Mouse (Mus musculus): ENCODE measurements around the gene Rln1. TPM values are rescaled to one million over a fixed set of nuclear protein-coding genes. Genes with fewer than 3 reads are reported as not detected.

Gene Rln1
- polyA plus RNA-seq, 1 experiment from 2014 or later: 0.14 TPM

- no peak for ATAC-seq (ENCODE audit: insufficient number of reproducible peaks, low FRiP score, low TSS enrichment, low read depth)
- Histone ChIP-seq H3K9ac (no peak overlapping the region), H3K4me3 (no peak overlapping the region), H3K36me3 (peaks cover 7% of the 10 kb centered on the region; the same call in 1 of the 2 replicates), H3K27ac (no peak overlapping the region), H3K27me3 (no peaks in the 10 kb centered on the region), H3K4me1 (peaks cover 8% of the 10 kb centered on the region; the same call in 1 of the 2 replicates), H3K9me3 (no peaks in the 10 kb centered on the region), H3K4me2 (no peak overlapping the region)
- WGBS: 82% methylated on average over 11 of the region's 11 CpGs
Measured at GRCm38 (mm10) chr19:29356281-29356680, 21.8 kb upstream of the Rln1 start.

GRCm38 (mm10) chr19:29354895-29355877 is 20.7 kb upstream of the Rln1 start:
- H3K27ac ChIP-seq: no peak overlapping the region
- no peak for ATAC-seq (ENCODE audit: insufficient number of reproducible peaks, low FRiP score, low TSS enrichment, low read depth)
- H3K9me3 ChIP-seq: no peaks in the 10 kb centered on the region

GRCm38 (mm10) chr19:29350991-29351390 is 16.5 kb upstream of the Rln1 start:
- WGBS: 55% methylated on average over 5 of the region's 5 CpGs

More at GRCm38 (mm10) chr19:29354895-29355877, 20.7 kb upstream of the Rln1 start:
- no peaks in the 10 kb centered on the region for H3K4me1 ChIP-seq
- 4% methylated on average over 20 of the region's 20 CpGs for WGBS
- H3K36me3 ChIP-seq: peaks cover 7% of the 10 kb centered on the region; the same call in 1 of the 2 replicates
- H3K9ac ChIP-seq: no peak overlapping the region
- H3K4me2 ChIP-seq: peak overlapping the region; percentile 52
- H3K4me3 ChIP-seq: peak overlapping the region; percentile 33
- H3K27me3 ChIP-seq: no peaks in the 10 kb centered on the region

GRCm38 (mm10) chr19:29345636-29346035 is 11.2 kb upstream of the Rln1 start:
- WGBS: 77% methylated on average over 6 of the region's 6 CpGs
- Histone ChIP-seq H3K27ac (no peak overlapping the region), H3K4me3 (no peak overlapping the region), H3K9ac (no peak overlapping the region), H3K9me3 (no peaks in the 10 kb centered on the region), H3K27me3 (no peaks in the 10 kb centered on the region), H3K4me2 (no peak overlapping the region), H3K36me3 (no peaks in the 10 kb centered on the region; the same call in 1 of the 2 replicates), H3K4me1 (no peaks in the 10 kb centered on the region)
- no peak for ATAC-seq (ENCODE audit: insufficient number of reproducible peaks, low FRiP score, low TSS enrichment, low read depth)

More at GRCm38 (mm10) chr19:29350991-29351390, 16.5 kb upstream of the Rln1 start:
- Histone ChIP-seq H3K36me3 (no peaks in the 10 kb centered on the region; the same call in 1 of the 2 replicates), H3K9ac (no peak overlapping the region), H3K4me2 (no peak overlapping the region), H3K9me3 (no peaks in the 10 kb centered on the region), H3K27me3 (no peaks in the 10 kb centered on the region), H3K27ac (no peak overlapping the region), H3K4me1 (no peaks in the 10 kb centered on the region), H3K4me3 (no peak overlapping the region)
- ATAC-seq (ENCODE audit: insufficient number of reproducible peaks, low FRiP score, low TSS enrichment, low read depth): no peak

GRCm38 (mm10) chr19:29344868-29345267 is 10.4 kb upstream of the Rln1 start:
- H3K4me3 ChIP-seq: no peak overlapping the region
- H3K27me3 ChIP-seq: no peaks in the 10 kb centered on the region
- no peak overlapping the region for H3K9ac ChIP-seq
- no peaks in the 10 kb centered on the region for H3K4me1 ChIP-seq
- no peaks in the 10 kb centered on the region for H3K9me3 ChIP-seq
- H3K36me3 ChIP-seq: no peaks in the 10 kb centered on the region
- no peak for ATAC-seq (ENCODE audit: insufficient number of reproducible peaks, low FRiP score, low TSS enrichment, low read depth)
- H3K27ac ChIP-seq: no peak overlapping the region
- H3K4me2 ChIP-seq: no peak overlapping the region

GRCm38 (mm10) chr19:29342281-29342680 is 7.8 kb upstream of the Rln1 start:
- Histone ChIP-seq H3K9me3 (no peaks in the 10 kb centered on the region), H3K4me2 (no peak overlapping the region), H3K27me3 (no peaks in the 10 kb centered on the region), H3K4me3 (no peak overlapping the region), H3K27ac (no peak overlapping the region), H3K4me1 (no peaks in the 10 kb centered on the region), H3K36me3 (no peaks in the 10 kb centered on the region), H3K9ac (no peak overlapping the region)
- no peak for ATAC-seq (ENCODE audit: insufficient number of reproducible peaks, low FRiP score, low TSS enrichment, low read depth)
- WGBS: 74% methylated on average over 6 of the region's 6 CpGs

- no peak overlapping the region for H3K9ac ChIP-seq
- no peaks in the 10 kb centered on the region for H3K9me3 ChIP-seq
- no peak for ATAC-seq (ENCODE audit: insufficient number of reproducible peaks, low FRiP score, low TSS enrichment, low read depth)
- H3K4me1 ChIP-seq: no peaks in the 10 kb centered on the region
- H3K27ac ChIP-seq: no peak overlapping the region
- 72% methylated on average over 4 of the region's 4 CpGs for WGBS
- no peaks in the 10 kb centered on the region for H3K27me3 ChIP-seq
- no peak overlapping the region for H3K4me2 ChIP-seq
- no peak overlapping the region for H3K4me3 ChIP-seq
- no peaks in the 10 kb centered on the region for H3K36me3 ChIP-seq
Measured at GRCm38 (mm10) chr19:29341029-29341428, 6.6 kb upstream of the Rln1 start.

GRCm38 (mm10) chr19:29336624-29337023 is 2.2 kb upstream of the Rln1 start:
- 87% methylated on average over 2 of the region's 2 CpGs for WGBS
- H3K36me3 ChIP-seq: no peaks in the 10 kb centered on the region
- no peak overlapping the region for H3K27ac ChIP-seq
- H3K4me3 ChIP-seq: no peak overlapping the region
- H3K9ac ChIP-seq: no peak overlapping the region
- H3K4me2 ChIP-seq: no peak overlapping the region
- H3K4me1 ChIP-seq: peaks cover 7% of the 10 kb centered on the region
- H3K27me3 ChIP-seq: no peaks in the 10 kb centered on the region
- H3K9me3 ChIP-seq: no peaks in the 10 kb centered on the region
- ATAC-seq (ENCODE audit: insufficient number of reproducible peaks, low FRiP score, low TSS enrichment, low read depth): no peak

- Histone ChIP-seq H3K4me3 (no peak overlapping the region), H3K36me3 (no peaks in the 10 kb centered on the region), H3K4me1 (0 out of 2 replicates have a peak, but pooled peaks cover 4% of the 10 kb centered on the region), H3K9ac (no peak overlapping the region), H3K4me2 (no peak overlapping the region), H3K27me3 (no peaks in the 10 kb centered on the region), H3K27ac (no peak overlapping the region), H3K9me3 (no peaks in the 10 kb centered on the region)
- 87% methylated on average over 13 of the region's 13 CpGs for WGBS
- ATAC-seq (ENCODE audit: insufficient number of reproducible peaks, low FRiP score, low TSS enrichment, low read depth): no peak
Measured at GRCm38 (mm10) chr19:29326822-29327552, 7.5 kb downstream of the Rln1 start.

- Histone ChIP-seq H3K27ac (no peak overlapping the region), H3K4me2 (no peak overlapping the region), H3K36me3 (no peaks in the 10 kb centered on the region), H3K4me1 (0 out of 2 replicates have a peak, but pooled peaks cover 4% of the 10 kb centered on the region), H3K9me3 (no peaks in the 10 kb centered on the region), H3K9ac (no peak overlapping the region), H3K27me3 (no peaks in the 10 kb centered on the region), H3K4me3 (no peak overlapping the region)
- 87% methylated on average over 4 of the region's 4 CpGs for WGBS
- no peak for ATAC-seq (ENCODE audit: insufficient number of reproducible peaks, low FRiP score, low TSS enrichment, low read depth)
Measured at GRCm38 (mm10) chr19:29326396-29326795, 8.1 kb downstream of the Rln1 start.

GRCm38 (mm10) chr19:29325852-29326180 is 8.7 kb downstream of the Rln1 start:
- 56% methylated on average over 9 of the region's 9 CpGs for WGBS
- no peak for ATAC-seq (ENCODE audit: insufficient number of reproducible peaks, low FRiP score, low TSS enrichment, low read depth)

More at GRCm38 (mm10) chr19:29325852-29326180, 8.7 kb downstream of the Rln1 start:
- Histone ChIP-seq H3K4me1 (0 out of 2 replicates have a peak, but pooled peaks cover 4% of the 10 kb centered on the region), H3K36me3 (no peaks in the 10 kb centered on the region), H3K9me3 (no peaks in the 10 kb centered on the region), H3K4me3 (peak overlapping the region; percentile 42), H3K9ac (no peak overlapping the region), H3K27ac (0 out of 2 replicates have a peak overlapping the region, but pooled peaks have one; percentile 50), H3K4me2 (peak overlapping the region; percentile 60), H3K27me3 (no peaks in the 10 kb centered on the region)

Data from limb, embryonic 15.5 days (tissue).